Mouse (Mus musculus): Measurements from ENCODE around the gene Bub1. TPM values are rescaled to one million over a fixed set of nuclear protein-coding genes. Genes with fewer than 3 reads are reported as not detected.
A peak's percentile ranks its signal among the peaks of the same experiment; 100 is the strongest.

Gene Bub1
- polyA plus RNA-seq, 1 experiment from 2014 or later = 67.0 TPM

- Histone ChIP-seq H3K36me3 (ENCODE audit: control insufficient read depth, insufficient read depth, low read length) (no peaks in the 10 kb centered on the region; the same call in 1 of the 2 replicates), H3K9me3 (ENCODE audit: control insufficient read depth, low read length) (no peaks in the 10 kb centered on the region), H3K9ac (ENCODE audit: low read length) (no peak overlapping the region), H3K4me3 (ENCODE audit: low read depth, low read length) (no peak overlapping the region), H3K4me1 (replicated peaks; ENCODE audit: control insufficient read depth, insufficient read depth, low read length) (no peaks in the 10 kb centered on the region), H3K27ac (ENCODE audit: low read depth, low read length) (no peak overlapping the region), H3K27me3 (ENCODE audit: control insufficient read depth, insufficient read depth, low read length) (no peaks in the 10 kb centered on the region), H3K4me2 (ENCODE audit: low read depth, low read length, severe bottlenecking) (no peak overlapping the region)
- ATAC-seq (replicated peaks; ENCODE audit: low FRiP score) (no peak), DNase-seq (ENCODE audit: low spot score) (no peak)
- 79% methylated on average over 10 of the region's 10 CpGs for WGBS
Measured at GRCm38 (mm10) chr2:127760429-127761000, 71.2 kb downstream of the Bub1 start.

GRCm38 (mm10) chr2:127760014-127760413, 71.7 kb downstream of the Bub1 start:
- no peaks in the 10 kb centered on the region for H3K9me3 ChIP-seq (ENCODE audit: control insufficient read depth, low read length)
- WGBS = 90% methylated on average over 6 of the region's 6 CpGs
- no peak overlapping the region for H3K4me2 ChIP-seq (ENCODE audit: low read depth, low read length, severe bottlenecking)
- no peak overlapping the region for H3K4me3 ChIP-seq (ENCODE audit: low read depth, low read length)
- H3K36me3 ChIP-seq (ENCODE audit: control insufficient read depth, insufficient read depth, low read length) = no peaks in the 10 kb centered on the region; the same call in 1 of the 2 replicates
- no peaks in the 10 kb centered on the region for H3K4me1 ChIP-seq (replicated peaks; ENCODE audit: control insufficient read depth, insufficient read depth, low read length)
- no peak overlapping the region for H3K9ac ChIP-seq (ENCODE audit: low read length)
- DNase-seq (ENCODE audit: low spot score) (no peak), ATAC-seq (replicated peaks; ENCODE audit: low FRiP score) (no peak)
- no peaks in the 10 kb centered on the region for H3K27me3 ChIP-seq (ENCODE audit: control insufficient read depth, insufficient read depth, low read length)
- H3K27ac ChIP-seq (ENCODE audit: low read depth, low read length) = no peak overlapping the region

GRCm38 (mm10) chr2:127759157-127759880, 72.3 kb downstream of the Bub1 start:
- no peaks in the 10 kb centered on the region; the same call in 1 of the 2 replicates for H3K36me3 ChIP-seq (ENCODE audit: control insufficient read depth, insufficient read depth, low read length)
- H3K27ac ChIP-seq (ENCODE audit: low read depth, low read length) = no peak overlapping the region
- ATAC-seq (replicated peaks; ENCODE audit: low FRiP score) = no peak
- H3K4me2 ChIP-seq (ENCODE audit: low read depth, low read length, severe bottlenecking) = no peak overlapping the region
- DNase-seq (ENCODE audit: low spot score) = no peak
- no peaks in the 10 kb centered on the region for H3K4me1 ChIP-seq (replicated peaks; ENCODE audit: control insufficient read depth, insufficient read depth, low read length)
- no peak overlapping the region for H3K9ac ChIP-seq (ENCODE audit: low read length)
- no peak overlapping the region for H3K4me3 ChIP-seq (ENCODE audit: low read depth, low read length)
- H3K9me3 ChIP-seq (ENCODE audit: control insufficient read depth, low read length) = no peaks in the 10 kb centered on the region
- no peaks in the 10 kb centered on the region for H3K27me3 ChIP-seq (ENCODE audit: control insufficient read depth, insufficient read depth, low read length)
- WGBS = 92% methylated on average over 5 of the region's 5 CpGs

- H3K27ac ChIP-seq (ENCODE audit: low read depth, low read length) = no peak overlapping the region
- H3K4me1 ChIP-seq (replicated peaks; ENCODE audit: control insufficient read depth, insufficient read depth, low read length) = no peaks in the 10 kb centered on the region
- H3K27me3 ChIP-seq (ENCODE audit: control insufficient read depth, insufficient read depth, low read length) = no peaks in the 10 kb centered on the region
- H3K4me2 ChIP-seq (ENCODE audit: low read depth, low read length, severe bottlenecking) = no peak overlapping the region
- ATAC-seq (replicated peaks; ENCODE audit: low FRiP score) = 0 out of 2 replicates have a peak, but pooled peaks have one; percentile 46
- 51% methylated on average over 8 of the region's 8 CpGs for WGBS
- DNase-seq (ENCODE audit: low spot score) = no peak
- H3K4me3 ChIP-seq (ENCODE audit: low read depth, low read length) = no peak overlapping the region
- no peaks in the 10 kb centered on the region for H3K9me3 ChIP-seq (ENCODE audit: control insufficient read depth, low read length)
- peak overlapping the region; percentile 8; the same call in 1 of the 2 replicates for H3K9ac ChIP-seq (ENCODE audit: low read length)
- H3K36me3 ChIP-seq (ENCODE audit: control insufficient read depth, insufficient read depth, low read length) = no peaks in the 10 kb centered on the region
Measured at GRCm38 (mm10) chr2:127757171-127757570, 74.5 kb downstream of the Bub1 start.

- Histone ChIP-seq H3K9ac (ENCODE audit: low read length) (no peak overlapping the region), H3K27me3 (ENCODE audit: control insufficient read depth, insufficient read depth, low read length) (no peaks in the 10 kb centered on the region), H3K4me1 (replicated peaks; ENCODE audit: control insufficient read depth, insufficient read depth, low read length) (no peaks in the 10 kb centered on the region), H3K4me2 (ENCODE audit: low read depth, low read length, severe bottlenecking) (no peak overlapping the region), H3K27ac (ENCODE audit: low read depth, low read length) (no peak overlapping the region), H3K4me3 (ENCODE audit: low read depth, low read length) (no peak overlapping the region), H3K9me3 (ENCODE audit: control insufficient read depth, low read length) (no peaks in the 10 kb centered on the region), H3K36me3 (ENCODE audit: control insufficient read depth, insufficient read depth, low read length) (no peaks in the 10 kb centered on the region)
- WGBS = 97% methylated on average over 4 of the region's 4 CpGs
- no peak for ATAC-seq (replicated peaks; ENCODE audit: low FRiP score)
- DNase-seq (ENCODE audit: low spot score) = no peak
Measured at GRCm38 (mm10) chr2:127754113-127754512, 77.6 kb downstream of the Bub1 start.

GRCm38 (mm10) chr2:127751849-127752610, 79.6 kb downstream of the Bub1 start:
- no peaks in the 10 kb centered on the region for H3K27me3 ChIP-seq (ENCODE audit: control insufficient read depth, insufficient read depth, low read length)
- H3K9ac ChIP-seq (ENCODE audit: low read length) = no peak overlapping the region
- H3K4me1 ChIP-seq (replicated peaks; ENCODE audit: control insufficient read depth, insufficient read depth, low read length) = no peaks in the 10 kb centered on the region
- no peak overlapping the region for H3K4me3 ChIP-seq (ENCODE audit: low read depth, low read length)
- no peak overlapping the region for H3K27ac ChIP-seq (ENCODE audit: low read depth, low read length)
- 87% methylated on average over 11 of the region's 11 CpGs for WGBS
- no peak for ATAC-seq (replicated peaks; ENCODE audit: low FRiP score)
- no peak overlapping the region for H3K4me2 ChIP-seq (ENCODE audit: low read depth, low read length, severe bottlenecking)
- DNase-seq (ENCODE audit: low spot score) = no peak
- no peaks in the 10 kb centered on the region for H3K36me3 ChIP-seq (ENCODE audit: control insufficient read depth, insufficient read depth, low read length)
- H3K9me3 ChIP-seq (ENCODE audit: control insufficient read depth, low read length) = no peaks in the 10 kb centered on the region

Other genes with a start within 250 kb of the Bub1 start
- gene Zfp661, start 244.8 kb downstream of the Bub1 start, polyA plus RNA-seq (2014; fragmentation: Nextera tagmentation; extraction: Ambion mirVana) = 7.2 and 8.9 TPM in 2 replicates
- gene Mrps5, start 244.6 kb downstream of the Bub1 start, polyA plus RNA-seq (2014; fragmentation: Nextera tagmentation; extraction: Ambion mirVana) = 159 and 167 TPM in 2 replicates
- 0.24 and 2.0 TPM in 2 replicates for gene Mal, start 175.2 kb downstream of the Bub1 start, polyA plus RNA-seq (2014; fragmentation: Nextera tagmentation; extraction: Ambion mirVana)
- gene Mall, start 101.9 kb downstream of the Bub1 start, polyA plus RNA-seq (2014; fragmentation: Nextera tagmentation; extraction: Ambion mirVana) = 1.1 and 1.2 TPM in 2 replicates
- gene Nphp1, start 43.0 kb downstream of the Bub1 start, polyA plus RNA-seq (2014; fragmentation: Nextera tagmentation; extraction: Ambion mirVana) = 34.1 and 36.0 TPM in 2 replicates
- gene Mtln, start 39.4 kb downstream of the Bub1 start, polyA plus RNA-seq (2014; fragmentation: Nextera tagmentation; extraction: Ambion mirVana) = 30.2 and 34.7 TPM in 2 replicates
- gene Acoxl, start 7.0 kb upstream of the Bub1 start, polyA plus RNA-seq (2014; fragmentation: Nextera tagmentation; extraction: Ambion mirVana) = 0.12 TPM in 1 of 2 replicates, not detected in the other

Measured in forebrain, embryonic 11.5 days (tissue).